Mouse (Mus musculus) MEL (cell line): Measurements from ENCODE around the gene 2310022A10Rik. TPM values are rescaled to one million over a fixed set of nuclear protein-coding genes. Genes with fewer than 3 reads are reported as not detected.

Experiments
- DNase-seq: peaks from one replicate; pipeline ENCODE4 v3.0.0; 2011; ENCODE audit warnings: low read depth, low spot score
- H3K27ac ChIP-seq: 2 replicates; pipeline ENCODE4 v1.5.1; 2012; ENCODE audit warnings: low read depth, mild to moderate bottlenecking, control low read depth, low read length, moderate library complexity; ENCODE audit not compliant: control insufficient read depth
- H3K27me3 ChIP-seq, 2 experiments: fragments of 150-350 bp in 1 of 2; sonication (generic) in 1 of 2; 2 replicates each; pipeline ENCODE4 v1.6.1; 2012; ENCODE audit warnings: low read length in 2 of 2, mild to moderate bottlenecking in 2 of 2, improper control_type of control experiment in 1 of 2, moderate library complexity in 1 of 2; ENCODE audit not compliant: insufficient read depth in 2 of 2, control insufficient read depth in 1 of 2
- H3K36me3 ChIP-seq, 2 experiments: 2 replicates each; pipeline ENCODE4 v1.6.1; 2012 to 2014; ENCODE audit warnings: low read length in 2 of 2, improper control_type of control experiment in 1 of 2, inconsistent platforms in 1 of 2, mild to moderate bottlenecking in 1 of 2; ENCODE audit not compliant: insufficient read depth in 2 of 2, control insufficient read depth in 1 of 2
- H3K4me1 ChIP-seq, 2 experiments: fragments of 150-350 bp in 1 of 2; sonication (generic) in 1 of 2; 2 replicates each; pipeline ENCODE4 v1.6.1; 2012; ENCODE audit warnings: low read length in 2 of 2, improper control_type of control experiment in 1 of 2, mild to moderate bottlenecking in 1 of 2; ENCODE audit not compliant: insufficient read depth in 2 of 2, control insufficient read depth in 1 of 2
- H3K4me3 ChIP-seq, 2 experiments: fragments of 150-350 bp in 1 of 2; sonication (generic) in 1 of 2; 2 replicates each; pipeline ENCODE4 v1.5.1; 2012; ENCODE audit warnings: low read depth in 2 of 2, low read length in 2 of 2, mild to moderate bottlenecking in 2 of 2, moderate library complexity in 2 of 2, control low read depth in 1 of 2, improper control_type of control experiment in 1 of 2; ENCODE audit not compliant: control insufficient read depth in 1 of 2, insufficient read depth in 1 of 2
- H3K79me2 ChIP-seq: 2 replicates; pipeline ENCODE4 v1.6.1; 2012; ENCODE audit warnings: mild to moderate bottlenecking, low read length, moderate library complexity; ENCODE audit not compliant: control insufficient read depth, poor library complexity, insufficient read depth
- H3K9ac ChIP-seq: 2 replicates; pipeline ENCODE4 v1.6.1; 2012; ENCODE audit warnings: low read depth, mild to moderate bottlenecking, control low read depth, low read length, moderate library complexity; ENCODE audit not compliant: control insufficient read depth, poor library complexity, severe bottlenecking
- H3K9me3 ChIP-seq: fragments of 150-350 bp; sonication (generic); replicated peaks from 2 replicates; pipeline ENCODE4 v1.6.1; 2012; ENCODE audit warnings: mild to moderate bottlenecking, low read length, improper control_type of control experiment, moderate library complexity; ENCODE audit not compliant: insufficient read depth
- BHLHE40 ChIP-seq: IDR thresholded peaks from 2 replicates; pipeline ENCODE4 v1.6.1; 2012; ENCODE audit warnings: low read depth, mild to moderate bottlenecking, inconsistent platforms, low read length, improper control_type of control experiment, borderline replicate concordance
- CHD1 ChIP-seq: IDR thresholded peaks from 2 replicates; pipeline ENCODE4 v1.6.1; 2012; ENCODE audit warnings: low read depth, mild to moderate bottlenecking, inconsistent platforms, low read length, improper control_type of control experiment
- CHD2 ChIP-seq: IDR thresholded peaks from 2 replicates; pipeline ENCODE4 v1.6.1; 2011; ENCODE audit warnings: low read length, improper control_type of control experiment
- CTCF ChIP-seq, 3 experiments: IDR thresholded peaks in 2 of 3; conservative IDR thresholded peaks in 1 of 3; 2 replicates each; pipeline ENCODE4 v1.5.1; 2011 to 2012; ENCODE audit warnings: low read length in 3 of 3, low read depth in 2 of 3, mild to moderate bottlenecking in 2 of 3, improper control_type of control experiment in 1 of 3, inconsistent platforms in 1 of 3, mixed read lengths in 1 of 3, moderate library complexity in 1 of 3; ENCODE audit not compliant: control insufficient read depth in 1 of 3, insufficient read depth in 1 of 3, poor library complexity in 1 of 3, severe bottlenecking in 1 of 3
- E2F4 ChIP-seq: IDR thresholded peaks from 2 replicates; pipeline ENCODE4 v1.6.1; 2011; ENCODE audit warnings: low read depth, low read length, improper control_type of control experiment, borderline replicate concordance
- ELF1 ChIP-seq: IDR thresholded peaks from 2 replicates; pipeline ENCODE4 v1.6.1; 2014; ENCODE audit warnings: low read depth, mild to moderate bottlenecking, inconsistent platforms, low read length, improper control_type of control experiment, moderate library complexity
- GABPA ChIP-seq: IDR thresholded peaks from 2 replicates; pipeline ENCODE4 v1.6.1; 2012; ENCODE audit warnings: low read depth, mild to moderate bottlenecking, inconsistent platforms, low read length, improper control_type of control experiment, moderate library complexity
- MAX ChIP-seq: IDR thresholded peaks from 2 replicates; pipeline ENCODE4 v1.6.1; 2011; ENCODE audit warnings: low read length, improper control_type of control experiment
- MEF2A ChIP-seq: IDR thresholded peaks from 2 replicates; pipeline ENCODE4 v1.6.1; 2014; ENCODE audit warnings: low read depth, mild to moderate bottlenecking, inconsistent platforms, low read length, improper control_type of control experiment; ENCODE audit not compliant: poor library complexity, insufficient replicate concordance, severe bottlenecking; ENCODE audit errors: extremely low read depth
- MYB ChIP-seq: IDR thresholded peaks from 2 replicates; pipeline ENCODE4 v1.6.1; 2011; ENCODE audit warnings: mild to moderate bottlenecking, low read depth, low read length, improper control_type of control experiment
- MYC ChIP-seq: IDR thresholded peaks from 2 replicates; pipeline ENCODE4 v1.6.1; 2011; ENCODE audit warnings: low read depth, mild to moderate bottlenecking, low read length, improper control_type of control experiment, moderate library complexity
- NELFE ChIP-seq: IDR thresholded peaks from 2 replicates; pipeline ENCODE4 v1.6.1; 2011; ENCODE audit warnings: low read depth, low read length, improper control_type of control experiment
- NRF1 ChIP-seq: IDR thresholded peaks from 2 replicates; pipeline ENCODE4 v1.6.1; 2014; ENCODE audit warnings: low read depth, mild to moderate bottlenecking, inconsistent platforms, low read length, improper control_type of control experiment, moderate library complexity; ENCODE audit not compliant: poor library complexity, insufficient read depth, severe bottlenecking
- POLR2AphosphoS5 ChIP-seq: IDR thresholded peaks from 2 replicates; pipeline ENCODE4 v1.6.1; 2012; ENCODE audit warnings: low read depth, borderline replicate concordance, mild to moderate bottlenecking, inconsistent platforms, low read length, moderate library complexity, mixed read lengths
- RCOR1 ChIP-seq: IDR thresholded peaks from 2 replicates; pipeline ENCODE4 v1.6.1; 2012; ENCODE audit warnings: low read depth, mild to moderate bottlenecking, inconsistent platforms, low read length, improper control_type of control experiment
- SIN3A ChIP-seq: IDR thresholded peaks from 2 replicates; pipeline ENCODE4 v1.6.1; 2012; ENCODE audit warnings: low read length, improper control_type of control experiment, inconsistent platforms
- TCF12 ChIP-seq: IDR thresholded peaks from 2 replicates; pipeline ENCODE4 v1.6.1; 2014; ENCODE audit warnings: low read depth, mild to moderate bottlenecking, inconsistent platforms, low read length, improper control_type of control experiment, moderate library complexity
- USF1 ChIP-seq: IDR thresholded peaks from 2 replicates; pipeline ENCODE4 v1.6.1; 2014; ENCODE audit warnings: low read depth, mild to moderate bottlenecking, inconsistent platforms, low read length, improper control_type of control experiment, moderate library complexity
- USF2 ChIP-seq, 2 experiments: IDR thresholded peaks; 2 replicates each; pipeline ENCODE4 v1.6.1; 2011 to 2012; ENCODE audit warnings: improper control_type of control experiment in 2 of 2, low read length in 2 of 2, borderline replicate concordance in 1 of 2, inconsistent platforms in 1 of 2, low read depth in 1 of 2, mild to moderate bottlenecking in 1 of 2; ENCODE audit not compliant: insufficient read depth in 1 of 2
- ZKSCAN1 ChIP-seq: IDR thresholded peaks from 2 replicates; pipeline ENCODE4 v1.6.1; 2012; ENCODE audit warnings: low read depth, mild to moderate bottlenecking, inconsistent platforms, low read length, improper control_type of control experiment, moderate library complexity
- ZMIZ1 ChIP-seq: IDR thresholded peaks from 2 replicates; pipeline ENCODE4 v1.6.1; 2012; ENCODE audit warnings: low read depth, mild to moderate bottlenecking, inconsistent platforms, low read length, improper control_type of control experiment, moderate library complexity
- polyA plus RNA-seq, 2 experiments: library from polyadenylated mRNA; stranded (reverse) in 1 of 2; unstranded in 1 of 2; fragments of >175 nt in 1 of 2; fragments of >200 nt in 1 of 2; gene quantifications; 2 replicates each; pipeline versions ENCODE4 v1.2.1 to v1.2.4; 2012; ENCODE audit warnings: low replicate concordance in 2 of 2, low read depth in 1 of 2; ENCODE audit not compliant: insufficient read length in 2 of 2, insufficient read depth in 1 of 2, missing spikeins in 1 of 2
- total RNA-seq: library from RNA; depleted of rRNA; stranded (reverse); fragments of 300-350 nt; gene quantifications from 2 replicates; pipeline ENCODE4 v1.2.3, GENCODE M21; 2012

2310022A10Rik gene
- total and polyA plus RNA-seq, 3 experiments = 6.6 to 33.2 TPM; not detected in 1

DNA sequence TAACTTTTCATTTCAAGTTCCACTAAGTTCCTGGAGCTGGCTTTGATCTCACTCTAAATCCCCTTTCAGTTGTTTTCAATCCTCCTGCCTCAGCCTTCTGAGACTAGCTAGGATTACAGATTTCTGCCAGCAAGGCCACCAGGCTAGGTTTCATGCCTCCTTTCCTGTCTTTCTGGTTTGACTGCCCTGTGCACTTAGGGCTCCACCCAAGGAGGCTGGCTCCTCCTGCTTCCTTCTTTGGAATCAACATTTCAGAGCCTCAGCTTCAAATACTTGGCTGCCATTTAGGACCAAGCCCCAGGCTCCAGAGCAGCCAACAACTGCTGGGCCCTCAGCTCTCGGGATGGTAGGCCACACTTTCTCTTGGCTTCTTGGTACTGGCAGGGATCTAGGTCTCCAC, 32.4 kb upstream of the 2310022A10Rik start:
- Histone ChIP-seq H3K79me2 (no peaks in the 10 kb centered on the region), H3K27ac (no peak overlapping the region), H3K4me1 (0 out of 4 replicates have a peak, but pooled peaks cover 0 to 3% of the 10 kb centered on the region in 2 experiments), H3K27me3 (no peaks in the 10 kb centered on the region), H3K9me3 (no peaks in the 10 kb centered on the region), H3K4me3 (no peak overlapping the region), H3K9ac (no peak overlapping the region), H3K36me3 (no peaks in the 10 kb centered on the region)
- DNase-seq = no peak
- TF ChIP-seq TCF12 (no peak), NELFE (no peak), USF2 (IDR thresholded peaks at IDR 0.05; ENCODE audit: borderline replicate concordance in 1 of 2, insufficient read depth in 1 of 2, low read depth in 1 of 2, low read length in 2 of 2) (no peak), RCOR1 (no peak), USF1 (no peak), SIN3A (no peak), MAX (no peak), MYC (no peak), BHLHE40 (no peak), POLR2AphosphoS5 (no peak), MYB (no peak), ZMIZ1 (no peak), GABPA (no peak), CHD1 (no peak), ZKSCAN1 (no peak), ELF1 (no peak), CHD2 (no peak), E2F4 (no peak), NRF1 (no peak), CTCF (IDR thresholded peaks at IDR 0.05 in 2 of 3, conservative IDR thresholded peaks at IDR 0.05 in 1 of 3; ENCODE audit: control insufficient read depth in 1 of 3, insufficient read depth in 1 of 3, low read depth in 2 of 3, low read length in 3 of 3, poor library complexity in 1 of 3, severe bottlenecking in 1 of 3) (no peak)

DNA sequence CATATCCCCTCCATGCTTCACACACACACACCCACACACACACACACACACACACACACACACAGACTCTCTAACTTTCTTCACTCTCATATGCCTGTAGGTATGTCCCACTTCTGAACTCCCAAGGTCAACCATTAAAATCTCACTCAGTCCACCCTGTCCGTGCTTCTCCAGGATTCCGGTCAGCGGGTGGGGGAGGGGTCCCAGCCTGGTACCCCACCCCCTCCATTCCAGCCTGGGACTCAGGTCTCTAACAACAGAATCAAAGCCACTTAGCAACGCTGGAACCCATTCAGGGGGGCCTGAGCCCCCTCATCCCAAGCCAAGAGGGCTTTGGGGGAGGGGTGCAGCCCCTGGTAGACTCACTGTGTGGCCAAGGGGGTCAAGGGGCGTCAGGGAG, 30.1 kb upstream of the 2310022A10Rik start, which contains the start of gene Hipk4:
TSS of gene Hipk4 (plus strand) at position 301 of the 400 bp plus-strand sequence.
- no peak for DNase-seq
- no peak within 1 kb of the TSS for H3K27ac ChIP-seq
- no peak within 1 kb of the TSS for H3K9ac ChIP-seq
- H3K9me3 ChIP-seq = no peaks in the 10 kb centered on the region
- no peaks in the 10 kb centered on the region for H3K27me3 ChIP-seq
- H3K4me3 ChIP-seq = no peak within 1 kb of the TSS
- H3K4me1 ChIP-seq = peaks cover 0 to 3% of the 10 kb centered on the region in 2 experiments; a peak in 1 of 4 replicates
- no peak for TF ChIP-seq MEF2A
- TF ChIP-seq MYC = no peak
- no peaks in the 10 kb centered on the region for H3K79me2 ChIP-seq
- H3K36me3 ChIP-seq = no peaks in the 10 kb centered on the region
